Mouse (Mus musculus): ENCODE data around the gene Kbtbd7. TPM values are rescaled to one million over a fixed set of nuclear protein-coding genes. Genes with fewer than 3 reads are reported as not detected.
"Not testable (repeated sequence)": the region's sequence is repeated elsewhere in the genome, so short reads cannot be mapped to it uniquely, and the experiment has no call there.

Kbtbd7 gene
- polyA plus RNA-seq, 1 experiment, result 1.2 TPM

DNA sequence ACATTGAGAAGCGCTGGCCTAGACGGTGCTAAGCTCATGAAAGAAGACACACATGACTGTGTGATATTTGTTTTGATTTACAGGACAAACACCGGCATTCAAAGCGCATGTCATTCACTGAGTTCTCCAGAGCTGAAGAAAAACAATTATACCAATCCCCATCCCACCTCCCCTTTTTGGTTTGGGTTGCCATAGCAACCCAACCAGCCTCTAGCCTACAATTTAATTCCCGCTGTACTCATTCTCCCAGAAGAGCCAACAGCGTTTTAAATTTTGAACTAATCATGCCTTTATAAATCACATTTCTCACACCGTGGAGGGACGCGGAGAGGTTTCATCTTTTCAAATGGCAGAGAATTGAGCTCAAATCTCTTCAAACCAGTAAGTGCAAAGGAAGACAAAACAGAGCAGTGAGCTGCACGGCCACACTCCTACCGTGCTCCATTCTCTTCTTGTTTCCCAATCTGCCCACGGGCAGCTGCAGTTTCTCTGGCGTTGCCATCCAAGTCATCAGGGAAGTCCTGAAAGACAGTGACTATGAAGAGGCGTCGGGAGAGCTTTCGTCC lies 18.8 kb downstream of the Kbtbd7 start:
- H3K4me3 ChIP-seq (replicated peaks), result no peak overlapping the region
- peaks cover 13% of the 10 kb centered on the region for H3K36me3 ChIP-seq (replicated peaks; ENCODE audit: low read length)
- H3K27me3 ChIP-seq (replicated peaks), result no peaks in the 10 kb centered on the region
- TF ChIP-seq FLI1 (IDR thresholded peaks at IDR 0.05; ENCODE audit: low read length) (no peak), GATA1 (IDR thresholded peaks at IDR 0.05; ENCODE audit: borderline replicate concordance, low read length) (no peak)
- H3K9me3 ChIP-seq, result peaks cover 9% of the 10 kb centered on the region
- peaks cover 45% of the 10 kb centered on the region for H3K4me1 ChIP-seq

DNA sequence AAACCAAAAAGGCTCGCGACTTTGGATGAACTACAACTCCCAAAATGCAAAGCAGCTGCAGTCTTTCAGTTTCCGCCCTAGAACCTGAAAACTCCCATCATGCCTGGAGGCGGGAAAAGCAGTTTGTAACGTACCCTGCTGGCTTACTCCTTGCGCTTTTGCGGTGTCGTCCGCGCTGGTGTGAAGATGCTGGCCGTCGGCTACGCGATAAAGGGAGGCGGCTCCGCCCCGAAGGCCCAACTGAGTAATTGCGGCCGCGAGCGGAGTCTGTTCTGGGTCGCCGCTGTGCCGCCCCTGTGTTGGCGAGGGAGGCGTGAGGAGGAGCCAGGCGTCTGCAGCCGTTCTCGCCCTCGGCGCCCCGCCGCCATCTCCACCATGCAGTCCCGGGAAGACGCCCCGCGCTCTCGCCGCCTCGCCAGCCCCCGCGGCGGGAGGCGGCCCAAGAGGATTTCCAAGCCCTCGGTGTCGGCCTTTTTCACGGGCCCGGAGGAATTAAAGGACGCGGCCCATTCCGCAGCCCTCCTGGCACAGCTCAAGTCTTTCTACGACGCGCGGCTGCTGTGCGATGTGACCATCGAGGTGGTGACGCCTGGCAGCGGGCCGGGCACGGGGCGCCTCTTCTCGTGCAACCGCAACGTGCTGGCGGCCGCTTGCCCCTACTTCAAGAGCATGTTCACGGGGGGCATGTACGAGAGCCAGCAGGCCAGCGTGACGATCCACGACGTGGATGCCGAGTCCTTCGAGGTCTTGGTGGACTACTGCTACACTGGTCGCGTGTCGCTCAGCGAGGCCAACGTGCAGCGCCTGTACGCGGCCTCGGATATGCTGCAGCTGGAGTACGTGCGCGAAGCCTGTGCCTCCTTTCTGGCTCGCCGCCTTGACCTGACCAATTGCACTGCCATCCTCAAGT lies 25.6 kb downstream of the Kbtbd7 start, which contains the start of gene Kbtbd6:
Gene Kbtbd6, plus strand, starts transcription at position 155 of the 910 bp plus-strand sequence.
- peak; percentile 78; the same call in 1 of the 2 replicates for TF ChIP-seq FLI1 (IDR thresholded peaks at IDR 0.05; ENCODE audit: low read length)
- H3K4me1 ChIP-seq; H3K9me3 ChIP-seq; H3K36me3 ChIP-seq (replicated peaks; ENCODE audit: low read length); H3K27me3 ChIP-seq (replicated peaks): not testable (repeated sequence)
- peak within 1 kb of the TSS; percentile 94 for H3K4me3 ChIP-seq (replicated peaks)

DNA sequence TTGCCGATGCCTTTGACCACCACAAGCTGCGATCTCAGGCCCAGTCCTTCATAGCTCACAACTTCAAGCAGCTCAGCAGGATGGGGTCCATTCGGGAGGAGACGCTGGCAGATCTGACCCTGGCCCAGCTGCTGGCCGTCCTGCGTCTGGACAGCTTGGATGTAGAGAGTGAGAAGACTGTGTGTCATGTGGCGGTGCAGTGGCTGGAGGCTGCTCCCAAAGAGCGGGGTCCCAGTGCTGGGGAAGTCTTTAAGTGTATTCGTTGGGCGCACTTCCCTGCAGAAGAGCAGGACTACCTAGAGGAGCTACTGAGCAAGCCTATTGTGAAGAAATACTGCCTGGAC lies 26.3 kb downstream of the Kbtbd7 start:
- not testable (repeated sequence) for H3K9me3 ChIP-seq; H3K4me1 ChIP-seq; H3K36me3 ChIP-seq (replicated peaks; ENCODE audit: low read length); H3K27me3 ChIP-seq (replicated peaks); H3K4me3 ChIP-seq (replicated peaks)

DNA sequence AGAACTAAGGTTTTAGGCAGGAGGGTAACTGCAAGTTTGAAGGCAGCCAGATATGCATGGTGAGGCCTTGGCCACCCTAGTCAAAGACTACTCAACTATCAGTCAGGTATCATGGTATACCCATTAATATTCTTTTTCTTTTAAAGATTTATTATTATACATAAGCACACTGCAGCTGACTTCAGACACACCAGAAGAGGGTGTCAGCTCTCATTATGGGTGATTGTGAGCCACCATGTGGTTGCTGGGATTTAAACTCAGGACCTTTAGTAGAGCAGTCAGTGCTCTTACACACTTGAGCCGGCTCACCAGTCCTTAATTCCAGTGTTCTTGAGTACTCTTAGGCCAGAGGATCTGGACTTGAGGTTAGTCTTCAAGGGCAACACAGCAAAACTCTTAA lies 34.1 kb downstream of the Kbtbd7 start:
- Histone ChIP-seq H3K27me3 (replicated peaks) (no peaks in the 10 kb centered on the region), H3K9me3 (no peaks in the 10 kb centered on the region), H3K4me3 (replicated peaks) (no peak overlapping the region), H3K4me1 (no peaks in the 10 kb centered on the region), H3K36me3 (replicated peaks; ENCODE audit: low read length) (peaks cover 62% of the 10 kb centered on the region)
- TF ChIP-seq FLI1 (IDR thresholded peaks at IDR 0.05; ENCODE audit: low read length) (no peak), GATA1 (IDR thresholded peaks at IDR 0.05; ENCODE audit: borderline replicate concordance, low read length) (no peak)

DNA sequence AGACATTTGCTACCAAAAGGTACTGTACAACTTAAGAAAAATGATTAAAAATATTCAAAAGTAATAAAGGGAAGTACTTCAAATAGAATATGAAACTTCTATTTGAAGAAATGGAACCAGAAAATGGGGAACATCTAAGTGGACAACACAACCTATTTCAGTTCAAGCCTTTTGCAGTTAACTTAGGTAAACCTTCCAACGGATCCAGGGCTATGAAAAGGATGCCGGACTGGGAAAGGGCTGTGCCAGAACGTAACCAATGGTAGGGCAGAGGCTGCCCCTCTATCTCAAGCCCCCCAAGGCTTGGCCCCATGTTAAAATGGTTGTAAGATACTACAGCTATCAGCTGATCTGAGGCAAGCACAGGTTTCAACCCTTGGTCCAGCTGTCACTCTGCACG lies 34.7 kb downstream of the Kbtbd7 start:
- H3K4me1 ChIP-seq, result no peaks in the 10 kb centered on the region
- no peak overlapping the region for H3K4me3 ChIP-seq (replicated peaks)
- H3K27me3 ChIP-seq (replicated peaks), result no peaks in the 10 kb centered on the region
- H3K9me3 ChIP-seq, result no peaks in the 10 kb centered on the region
- no peak for TF ChIP-seq GATA1 (IDR thresholded peaks at IDR 0.05; ENCODE audit: borderline replicate concordance, low read length)
- no peak for TF ChIP-seq FLI1 (IDR thresholded peaks at IDR 0.05; ENCODE audit: low read length)
- peaks cover 66% of the 10 kb centered on the region for H3K36me3 ChIP-seq (replicated peaks; ENCODE audit: low read length)

DNA sequence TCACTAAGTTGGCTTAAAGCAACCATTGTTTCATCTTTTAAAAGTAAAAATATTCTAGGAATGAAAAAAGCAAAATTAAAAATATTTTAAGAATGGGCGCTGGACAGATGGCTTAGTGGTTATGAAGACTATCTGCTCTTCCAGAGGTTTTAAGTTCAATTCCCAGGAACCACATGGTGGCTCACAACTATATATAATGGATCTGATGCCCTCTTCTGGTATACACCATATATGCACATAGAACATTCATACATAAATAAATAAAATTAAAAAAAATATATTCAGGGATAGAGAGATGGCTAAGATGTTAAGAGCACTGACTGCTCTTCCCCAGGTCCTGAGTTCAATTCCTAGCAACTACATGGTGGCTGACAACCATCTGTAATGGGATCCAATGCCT lies 39.3 kb downstream of the Kbtbd7 start:
- Histone ChIP-seq H3K9me3 (no peaks in the 10 kb centered on the region), H3K4me3 (replicated peaks) (no peak overlapping the region), H3K4me1 (peaks cover 27% of the 10 kb centered on the region), H3K36me3 (replicated peaks; ENCODE audit: low read length) (peaks cover 93% of the 10 kb centered on the region), H3K27me3 (replicated peaks) (no peaks in the 10 kb centered on the region)
- no peak for TF ChIP-seq FLI1 (IDR thresholded peaks at IDR 0.05; ENCODE audit: low read length)
- no peak for TF ChIP-seq GATA1 (IDR thresholded peaks at IDR 0.05; ENCODE audit: borderline replicate concordance, low read length)

DNA sequence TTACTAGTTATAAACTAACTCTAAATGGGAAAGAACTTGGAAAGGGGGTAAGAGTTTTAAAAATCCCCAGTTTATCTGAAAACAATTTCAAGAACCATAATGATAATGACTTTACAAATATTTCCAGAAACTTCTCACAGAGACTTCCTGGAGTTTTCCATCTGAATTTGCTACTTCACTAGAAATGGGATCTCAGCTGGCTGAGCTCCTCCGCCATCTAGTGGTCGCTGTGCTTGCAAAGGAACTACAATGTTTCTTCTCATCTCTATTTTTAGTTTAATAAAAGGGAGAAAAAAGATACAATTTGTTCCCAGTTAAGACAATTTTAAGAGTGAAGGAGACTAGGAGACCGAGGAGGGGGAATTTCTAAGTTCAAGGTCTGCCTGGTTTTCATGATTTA lies 41.3 kb downstream of the Kbtbd7 start:
- Histone ChIP-seq H3K27me3 (replicated peaks) (no peaks in the 10 kb centered on the region), H3K4me1 (peaks cover 36% of the 10 kb centered on the region), H3K4me3 (replicated peaks) (no peak overlapping the region), H3K9me3 (no peaks in the 10 kb centered on the region), H3K36me3 (replicated peaks; ENCODE audit: low read length) (peaks cover 93% of the 10 kb centered on the region)
- TF ChIP-seq FLI1 (IDR thresholded peaks at IDR 0.05; ENCODE audit: low read length), result no peak
- TF ChIP-seq GATA1 (IDR thresholded peaks at IDR 0.05; ENCODE audit: borderline replicate concordance, low read length), result no peak

DNA sequence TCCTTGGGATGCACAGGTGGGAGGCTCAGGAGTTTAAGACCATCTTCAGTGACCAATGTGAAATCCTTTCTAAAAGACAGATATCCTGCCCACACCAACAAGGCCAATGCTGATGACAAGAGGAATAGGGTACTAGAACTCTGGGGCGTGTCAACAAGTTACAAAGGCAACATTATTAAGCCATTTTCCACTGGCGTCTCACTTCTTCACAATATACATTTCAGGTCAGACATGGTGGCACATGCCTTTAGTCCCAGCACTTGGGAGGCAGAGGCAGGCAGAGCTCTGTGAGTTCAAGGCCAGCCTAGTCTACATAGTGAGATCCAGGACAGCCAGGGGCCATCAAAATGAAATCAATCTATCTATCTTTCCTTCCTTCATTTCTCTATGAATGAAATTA lies 47.1 kb downstream of the Kbtbd7 start:
- peaks cover 89% of the 10 kb centered on the region for H3K36me3 ChIP-seq (replicated peaks; ENCODE audit: low read length)
- no peaks in the 10 kb centered on the region for H3K27me3 ChIP-seq (replicated peaks)
- H3K9me3 ChIP-seq, result no peaks in the 10 kb centered on the region
- H3K4me3 ChIP-seq (replicated peaks), result no peak overlapping the region
- no peak for TF ChIP-seq FLI1 (IDR thresholded peaks at IDR 0.05; ENCODE audit: low read length)
- no peak for TF ChIP-seq GATA1 (IDR thresholded peaks at IDR 0.05; ENCODE audit: borderline replicate concordance, low read length)
- H3K4me1 ChIP-seq, result peaks cover 37% of the 10 kb centered on the region

Other genes starting within 250 kb of the Kbtbd7 start
- gene Zfp957, start 179.1 kb upstream of the Kbtbd7 start, polyA plus RNA-seq (2012; ENCODE audit: insufficient read depth, low replicate concordance), result not detected in 2 replicates
- 19.5 and 68.5 TPM in 2 replicates for gene Rgcc, start 124.9 kb upstream of the Kbtbd7 start, polyA plus RNA-seq (2012; ENCODE audit: insufficient read depth, low replicate concordance)
- 5.8 and 18.7 TPM in 2 replicates for gene Naa16, start 35.7 kb upstream of the Kbtbd7 start, polyA plus RNA-seq (2012; ENCODE audit: insufficient read depth, low replicate concordance)
- 0.21 TPM in 1 of 2 replicates, not detected in the other for gene Mtrf1, start 28.7 kb upstream of the Kbtbd7 start, polyA plus RNA-seq (2012; ENCODE audit: insufficient read depth, low replicate concordance)
- gene Kbtbd6, start 25.3 kb downstream of the Kbtbd7 start, polyA plus RNA-seq (2012; ENCODE audit: insufficient read depth, low replicate concordance), result 0.20 and 0.79 TPM in 2 replicates
- 1.5 and 3.9 TPM in 2 replicates for gene Elf1, start 54.7 kb downstream of the Kbtbd7 start, polyA plus RNA-seq (2012; ENCODE audit: insufficient read depth, low replicate concordance)
- gene Wbp4, start 55.0 kb downstream of the Kbtbd7 start, polyA plus RNA-seq (2012; ENCODE audit: insufficient read depth, low replicate concordance), result 3.9 and 4.4 TPM in 2 replicates
- gene Sugt1, start 161.2 kb downstream of the Kbtbd7 start, polyA plus RNA-seq (2012; ENCODE audit: insufficient read depth, low replicate concordance), result 0.22 and 1.7 TPM in 2 replicates
- not detected in 2 replicates for gene Cnmd, start 235.7 kb downstream of the Kbtbd7 start, polyA plus RNA-seq (2012; ENCODE audit: insufficient read depth, low replicate concordance)

All from megakaryocyte, embryonic 14.5 days (primary cell).